Mouse (Mus musculus) cerebellum, adult 11-12 months (tissue): ENCODE measurements around the gene Actr1b.
"Not testable (repeated sequence)": the region's sequence is repeated elsewhere in the genome, so short reads cannot be mapped to it uniquely, and the experiment has no call there.

ENCODE experiments used
- DNase-seq: peaks from one replicate; pipeline ENCODE4 v3.0.0; 2022

Actr1b gene

GRCm38 (mm10) chr1:36697030-36697429 is 17.2 kb downstream of the Actr1b start:
- DNase-seq = no peak

- DNase-seq = no peak
Measured at GRCm38 (mm10) chr1:36696411-36696810, 17.8 kb downstream of the Actr1b start.

GRCm38 (mm10) chr1:36694871-36695270 is 19.4 kb downstream of the Actr1b start:
- no peak for DNase-seq

- peak; percentile 98 for DNase-seq
Measured at GRCm38 (mm10) chr1:36691271-36692155, 22.7 kb downstream of the Actr1b start, which contains the start of gene Cox5b. Gene Cox5b, plus strand, starts transcription at chr1:36691449.

GRCm38 (mm10) chr1:36690671-36691235 is 23.5 kb downstream of the Actr1b start:
- DNase-seq = peak; percentile 52

GRCm38 (mm10) chr1:36683810-36684467 is 30.3 kb downstream of the Actr1b start:
- DNase-seq = peak; percentile 74

GRCm38 (mm10) chr1:36682620-36683355 is 31.4 kb downstream of the Actr1b start, which contains the start of gene Fam178b:
Gene Fam178b, minus strand, starts transcription at chr1:36683183.
- no peak for DNase-seq

- no peak for DNase-seq
Measured at GRCm38 (mm10) chr1:36680893-36681292, 33.3 kb downstream of the Actr1b start.

GRCm38 (mm10) chr1:36674936-36675335 is 39.3 kb downstream of the Actr1b start:
- no peak for DNase-seq

- DNase-seq = no peak
Measured at GRCm38 (mm10) chr1:36672648-36673350, 41.4 kb downstream of the Actr1b start.

- DNase-seq = no peak
Measured at GRCm38 (mm10) chr1:36671260-36671659, 43.0 kb downstream of the Actr1b start.

GRCm38 (mm10) chr1:36670256-36670655 is 44.0 kb downstream of the Actr1b start:
- DNase-seq = no peak

GRCm38 (mm10) chr1:36668007-36668406 is 46.2 kb downstream of the Actr1b start:
- not testable (repeated sequence) for DNase-seq

- DNase-seq = no peak
Measured at GRCm38 (mm10) chr1:36665934-36666333, 48.3 kb downstream of the Actr1b start.

GRCm38 (mm10) chr1:36665165-36665723 is 49.0 kb downstream of the Actr1b start:
- DNase-seq = no peak

- peak; percentile 43 for DNase-seq
Measured at GRCm38 (mm10) chr1:36664457-36664856, 49.8 kb downstream of the Actr1b start.

GRCm38 (mm10) chr1:36658621-36659399 is 55.4 kb downstream of the Actr1b start:
- DNase-seq = no peak

GRCm38 (mm10) chr1:36657658-36658415 is 56.4 kb downstream of the Actr1b start:
- no peak for DNase-seq

GRCm38 (mm10) chr1:36656233-36656632 is 58.0 kb downstream of the Actr1b start:
- DNase-seq = no peak

- DNase-seq = no peak
Measured at GRCm38 (mm10) chr1:36655039-36655438, 59.2 kb downstream of the Actr1b start.
